Mouse (Mus musculus) cerebellum, adult 2 months (tissue): Measurements from ENCODE around the gene Cript.

Experiments
- CTCF ChIP-seq: fragments of 200-500 bp; IDR thresholded peaks from 2 replicates; pipeline ENCODE4 v1.5.1; 2011; ENCODE audit warnings: low read depth, mild to moderate bottlenecking, control low read depth, low read length, moderate library complexity, borderline replicate concordance; ENCODE audit not compliant: insufficient read depth
- POLR2A ChIP-seq: fragments of 200-500 bp; IDR thresholded peaks from 2 replicates; pipeline ENCODE4 v1.6.1; 2011; ENCODE audit warnings: low read length, control low read depth, borderline replicate concordance; ENCODE audit not compliant: insufficient read depth

DNA sequence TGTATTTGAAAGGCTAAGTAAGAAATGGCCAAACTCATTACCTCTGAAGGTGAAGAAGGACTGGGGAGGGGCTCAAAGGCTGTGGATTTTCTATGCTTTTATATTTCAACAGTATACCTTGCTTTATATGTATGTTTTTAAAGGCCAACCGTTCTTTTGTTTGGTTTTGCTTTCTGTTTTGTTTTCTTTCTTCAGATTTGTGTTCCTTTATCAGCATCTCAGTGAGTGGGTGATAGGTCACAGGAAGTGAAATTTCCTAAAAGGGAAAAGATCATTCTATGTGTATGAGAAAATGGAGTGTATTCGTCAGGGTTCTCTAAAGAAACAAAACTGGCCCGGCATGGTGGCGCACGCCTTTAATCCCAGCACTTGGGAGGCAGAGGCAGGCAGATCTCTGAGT lies 58.3 kb downstream of the Cript start:
- TF ChIP-seq CTCF: no peak
- no peak for TF ChIP-seq POLR2A
